Mouse (Mus musculus): ENCODE data around the gene Rflnb.

Rflnb gene

GRCm38 (mm10) chr11:75990965-75991835 is 36.4 kb downstream of the Rflnb start:
- DNase-seq = no peak

- no peak for DNase-seq
Observed at GRCm38 (mm10) chr11:75985948-75986347, 41.6 kb downstream of the Rflnb start.

GRCm38 (mm10) chr11:75984581-75984980 is 43.0 kb downstream of the Rflnb start:
- no peak for DNase-seq

- no peak for DNase-seq
Observed at GRCm38 (mm10) chr11:75983194-75983593, 44.4 kb downstream of the Rflnb start.

- no peak for DNase-seq
Observed at GRCm38 (mm10) chr11:75980413-75980812, 47.2 kb downstream of the Rflnb start.

- no peak for DNase-seq
Observed at GRCm38 (mm10) chr11:75978051-75978450, 49.5 kb downstream of the Rflnb start.

GRCm38 (mm10) chr11:75976748-75977147 is 50.8 kb downstream of the Rflnb start:
- no peak for DNase-seq

- no peak for DNase-seq
Observed at GRCm38 (mm10) chr11:75973988-75974387, 53.6 kb downstream of the Rflnb start.

GRCm38 (mm10) chr11:75972916-75973567 is 54.5 kb downstream of the Rflnb start:
- peak; percentile 22 for DNase-seq

- no peak for DNase-seq
Observed at GRCm38 (mm10) chr11:75972188-75972587, 55.4 kb downstream of the Rflnb start.

GRCm38 (mm10) chr11:75970629-75971028 is 57.0 kb downstream of the Rflnb start:
- no peak for DNase-seq
